Mouse (Mus musculus) right cerebral cortex, postnatal 36 days (tissue): ENCODE results near the gene Tmem247.

ENCODE experiments used
- DNase-seq, 2 experiments: peaks; one replicate each; pipeline ENCODE4 v3.0.0; 2022; ENCODE audit warnings: low spot score in 2 of 2, mixed read lengths in 1 of 2

Tmem247 gene

GRCm38 (mm10) chr17:86913003-86913607 is 4.0 kb upstream of the Tmem247 start:
- DNase-seq: peak in 1 of 2 experiments; percentile 22

GRCm38 (mm10) chr17:86915540-86915939 is 1.6 kb upstream of the Tmem247 start:
- DNase-seq: no peak

- no peak for DNase-seq
Measured at GRCm38 (mm10) chr17:86918786-86919185, 1.6 kb downstream of the Tmem247 start.

DNA sequence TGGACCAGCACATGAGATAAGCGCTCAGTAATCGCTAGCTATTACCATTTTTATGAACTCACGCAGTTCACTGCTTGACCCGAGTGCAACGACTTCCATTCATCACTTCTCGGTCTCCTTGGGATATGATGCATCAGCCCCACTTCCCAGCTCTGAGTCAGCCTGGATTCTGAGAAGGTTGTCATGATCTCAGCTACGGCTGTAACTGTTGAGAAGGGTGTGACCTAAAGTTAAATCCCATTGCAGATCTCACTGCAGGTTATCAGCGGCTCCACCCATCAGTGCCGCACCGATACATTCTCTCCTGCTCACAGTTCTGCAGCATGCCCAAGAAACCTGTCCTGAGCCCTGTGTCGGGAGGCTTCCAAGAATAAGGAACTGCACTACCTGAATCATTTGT is 2.6 kb downstream of the Tmem247 start:
- DNase-seq: no peak

GRCm38 (mm10) chr17:86924679-86925078 is 7.5 kb downstream of the Tmem247 start:
- no peak for DNase-seq

DNA sequence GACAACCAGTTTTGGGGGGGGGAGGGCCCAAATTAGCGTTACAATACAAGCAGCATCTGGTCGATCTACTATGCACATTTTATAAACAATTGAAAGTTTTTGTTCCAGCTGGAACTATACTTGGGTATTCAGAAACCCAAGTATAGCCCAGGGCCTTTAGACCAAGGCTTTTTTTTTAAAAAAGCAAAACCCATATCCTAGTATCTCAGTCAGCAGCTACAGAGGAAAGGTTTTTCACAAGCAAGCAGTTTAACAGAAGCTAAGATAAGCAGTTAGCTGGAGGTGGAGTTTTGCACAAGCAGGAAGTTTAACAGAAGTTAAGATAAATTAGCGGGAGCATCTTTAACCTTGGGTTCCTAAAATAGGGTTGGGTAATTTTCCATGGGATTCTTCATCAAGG is 9.7 kb downstream of the Tmem247 start:
- no peak for DNase-seq

DNA sequence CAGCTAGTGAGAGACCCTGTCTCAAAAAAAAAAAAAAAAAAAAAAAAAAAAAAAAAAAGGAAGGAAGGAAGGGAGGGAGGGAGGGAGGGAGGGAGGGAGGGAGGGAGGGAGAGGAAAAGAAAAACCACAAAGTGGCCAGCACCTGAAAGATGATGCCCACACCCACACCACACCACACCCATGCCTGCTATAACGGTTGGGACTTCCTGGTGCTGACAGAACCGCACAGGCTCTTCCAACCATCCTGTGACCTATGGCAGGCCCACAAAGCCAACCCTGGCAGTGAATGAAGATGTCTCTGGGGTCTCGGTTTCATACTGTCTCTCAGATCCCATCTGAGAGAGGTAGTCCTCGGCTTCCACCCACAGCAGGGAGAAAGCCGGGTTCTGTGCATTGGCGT is 12.2 kb downstream of the Tmem247 start:
- no peak for DNase-seq

DNA sequence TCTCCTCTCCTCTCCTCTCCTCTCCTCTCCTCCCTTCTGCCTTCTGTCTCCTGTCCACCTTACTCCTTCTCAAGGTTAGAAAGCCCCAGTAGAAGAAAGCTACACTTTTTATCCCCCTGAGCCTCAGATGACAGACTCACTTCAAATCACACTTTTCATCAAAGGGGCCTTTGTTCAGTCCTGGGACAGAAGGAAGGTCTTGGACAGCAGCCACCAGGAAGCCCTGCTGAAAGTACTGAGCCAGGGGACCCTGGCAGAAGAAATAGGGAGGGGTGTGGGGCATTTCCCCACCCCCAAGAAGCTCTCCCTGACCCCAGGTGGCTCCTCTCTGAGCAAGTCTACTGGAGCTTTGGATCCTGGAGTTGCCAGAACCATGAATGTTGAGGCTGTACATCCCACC is 12.8 kb downstream of the Tmem247 start:
- DNase-seq: no peak

- DNase-seq: no peak
Measured at GRCm38 (mm10) chr17:86932896-86933295, 15.7 kb downstream of the Tmem247 start.

- DNase-seq: no peak
Measured at GRCm38 (mm10) chr17:86937064-86937463, 19.9 kb downstream of the Tmem247 start.

DNA sequence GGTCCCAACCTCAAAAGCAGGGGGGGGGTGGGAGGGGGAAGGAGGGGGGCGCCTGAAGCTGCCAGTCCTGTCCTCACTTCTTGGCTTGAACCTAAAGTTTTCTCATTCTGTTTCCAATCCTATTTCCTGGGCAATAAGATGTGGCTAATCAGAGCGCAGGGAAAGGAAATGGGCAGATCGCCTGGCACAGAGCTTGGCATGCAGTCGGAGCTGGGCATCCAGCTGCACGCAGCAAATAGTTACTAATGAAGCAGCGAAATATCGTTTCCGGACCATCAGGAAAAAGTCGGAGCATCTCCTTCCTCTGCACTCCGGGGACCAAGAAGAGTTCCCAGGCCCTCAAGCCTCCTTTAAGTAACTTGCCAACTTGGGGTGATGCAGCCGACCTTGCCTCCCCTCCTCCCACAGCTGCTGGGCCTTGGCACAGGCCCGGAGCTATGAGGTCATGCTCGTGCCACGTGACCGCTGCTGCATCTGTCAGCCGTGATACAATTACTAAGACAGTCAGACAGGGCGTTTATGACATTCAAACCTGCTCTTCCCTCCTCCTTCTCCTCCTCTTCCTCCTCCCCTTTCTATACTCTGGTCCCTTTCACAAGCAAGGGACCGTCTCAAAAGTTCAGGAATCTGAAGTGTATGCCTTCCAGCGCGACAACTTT is 20.5 kb downstream of the Tmem247 start:
- peak; percentile 48 to 65 for DNase-seq

- DNase-seq: no peak
Measured at GRCm38 (mm10) chr17:86938683-86939082, 21.5 kb downstream of the Tmem247 start.

DNA sequence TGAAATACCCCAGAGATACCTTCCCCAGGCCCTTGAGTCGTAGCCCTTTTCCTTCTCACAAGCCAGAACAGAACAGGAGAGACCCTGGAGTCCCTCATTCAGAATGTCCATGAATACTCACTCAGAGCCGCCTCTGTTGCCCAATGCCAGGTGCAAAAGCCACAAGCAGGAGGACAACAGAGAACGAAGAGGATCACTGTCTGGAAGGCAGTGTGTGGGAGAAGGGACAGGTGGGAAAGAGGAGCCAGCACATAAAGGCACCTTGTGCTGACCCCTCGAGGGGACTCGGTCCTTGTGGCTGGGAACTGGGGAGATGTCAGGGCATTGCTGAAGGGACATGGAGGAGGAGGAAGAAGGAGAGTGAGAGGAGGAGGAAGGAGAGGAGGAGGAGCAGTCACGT is 25.0 kb downstream of the Tmem247 start:
- DNase-seq: no peak

DNA sequence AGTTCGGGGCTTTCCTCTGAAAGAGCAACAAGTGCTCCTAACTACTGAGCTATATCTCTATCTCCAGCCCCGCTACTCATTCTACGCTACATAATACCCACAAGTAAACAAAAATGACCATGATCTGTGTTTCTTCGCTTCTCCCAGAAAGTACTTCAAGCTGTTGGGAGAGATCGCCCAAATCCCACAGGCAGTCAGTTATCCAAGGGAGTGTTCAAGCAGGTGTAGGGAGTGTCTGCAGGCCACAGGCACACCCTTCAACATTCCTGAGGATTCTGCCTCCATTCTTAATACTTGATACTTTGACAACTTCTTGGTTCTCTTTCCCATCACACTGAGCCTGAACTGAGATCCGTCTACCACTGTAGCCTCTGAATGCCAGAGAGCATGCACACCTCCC is 26.0 kb downstream of the Tmem247 start:
- no peak for DNase-seq

GRCm38 (mm10) chr17:86946078-86946477 is 28.9 kb downstream of the Tmem247 start:
- no peak for DNase-seq

DNA sequence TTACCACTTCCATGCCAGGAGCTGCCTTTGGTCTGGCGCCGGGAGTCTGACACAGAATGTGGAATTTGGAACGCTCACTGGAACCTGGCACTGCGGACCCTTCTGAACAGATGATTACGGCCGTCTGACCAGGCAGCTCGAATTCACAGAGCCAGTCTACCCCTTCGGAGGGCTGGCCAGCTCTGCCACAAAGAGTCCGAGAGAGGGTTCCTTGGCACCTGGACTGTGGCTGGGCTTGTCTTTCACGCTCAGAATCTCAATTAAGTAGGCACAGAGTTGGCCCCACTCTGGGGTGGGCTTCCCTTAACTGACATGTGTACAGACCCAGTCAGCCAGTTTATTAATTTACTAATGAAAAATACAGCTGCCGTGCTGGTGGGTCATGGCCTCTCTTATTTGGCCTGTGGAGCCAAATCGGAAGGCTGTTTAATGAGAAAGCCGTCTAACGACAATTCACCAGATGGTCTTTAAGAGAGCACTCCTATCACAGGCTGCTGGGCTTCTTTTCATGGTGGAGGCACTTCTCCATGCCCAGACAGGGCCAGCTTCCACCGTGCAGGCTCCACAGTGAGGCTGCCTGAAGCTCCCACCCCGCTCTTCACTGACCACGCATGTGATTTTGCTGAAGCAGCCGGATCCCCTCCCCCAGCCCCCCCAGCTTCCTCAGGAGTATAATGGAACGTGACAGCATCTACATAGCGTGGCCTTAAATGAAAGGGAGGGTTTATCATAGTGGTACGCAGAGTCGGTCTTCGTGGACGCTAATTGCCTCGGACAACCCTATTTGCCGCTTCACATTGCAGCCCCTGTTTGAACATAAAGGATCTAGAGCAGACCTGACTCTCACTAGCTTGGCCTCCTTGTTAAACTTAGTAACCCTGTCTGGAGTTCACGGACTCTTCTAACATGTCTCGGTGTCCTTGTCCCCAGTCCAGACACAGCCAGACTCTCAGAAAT is 31.0 kb downstream of the Tmem247 start, which contains the start of gene Atp6v1e2:
Gene Atp6v1e2 (minus strand): TSS at position 58 of the 957 bp plus-strand sequence.
- no peak for DNase-seq

DNA sequence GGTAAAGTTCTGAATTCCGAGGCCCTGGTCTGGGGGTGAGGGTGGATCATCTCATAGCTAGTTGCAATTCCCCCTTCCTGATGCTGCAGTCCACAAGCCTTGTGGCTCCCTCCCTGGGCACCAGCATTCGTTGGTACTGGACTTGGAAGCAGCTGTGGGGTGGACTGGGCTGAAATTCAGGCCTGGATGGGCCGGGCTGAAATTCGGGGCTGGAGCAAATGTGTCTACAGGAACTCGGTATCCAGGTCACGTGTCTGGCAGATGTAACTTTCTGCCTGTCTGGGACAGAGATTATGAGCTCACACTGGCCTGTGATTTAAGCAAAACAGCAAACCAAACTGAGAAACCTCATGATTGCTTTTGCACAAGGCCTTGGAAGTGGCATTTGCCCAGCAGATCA is 31.7 kb downstream of the Tmem247 start:
- DNase-seq: no peak

DNA sequence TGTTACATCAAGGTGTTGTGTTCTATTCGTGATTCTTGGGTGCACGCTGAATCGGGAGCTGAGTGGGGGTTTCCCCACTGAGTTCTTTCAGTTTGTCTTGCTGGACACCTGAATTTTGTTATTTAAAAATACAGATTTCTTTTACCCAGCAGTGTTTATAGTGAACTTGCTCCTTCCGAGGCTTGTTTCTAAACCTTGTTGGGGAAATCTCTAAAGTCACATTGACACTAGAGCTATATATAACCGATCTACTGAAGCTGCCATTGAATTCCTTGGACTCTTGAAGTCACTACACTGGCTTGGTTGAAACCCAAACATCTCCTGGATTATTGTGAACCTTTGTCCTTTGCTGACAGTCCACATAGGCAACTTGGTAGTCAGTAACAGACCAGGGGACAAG is 40.1 kb downstream of the Tmem247 start:
- no peak for DNase-seq

- DNase-seq: no peak
Measured at GRCm38 (mm10) chr17:86957968-86958367, 40.8 kb downstream of the Tmem247 start.

- no peak for DNase-seq
Measured at GRCm38 (mm10) chr17:86961301-86961841, 44.2 kb downstream of the Tmem247 start.

DNA sequence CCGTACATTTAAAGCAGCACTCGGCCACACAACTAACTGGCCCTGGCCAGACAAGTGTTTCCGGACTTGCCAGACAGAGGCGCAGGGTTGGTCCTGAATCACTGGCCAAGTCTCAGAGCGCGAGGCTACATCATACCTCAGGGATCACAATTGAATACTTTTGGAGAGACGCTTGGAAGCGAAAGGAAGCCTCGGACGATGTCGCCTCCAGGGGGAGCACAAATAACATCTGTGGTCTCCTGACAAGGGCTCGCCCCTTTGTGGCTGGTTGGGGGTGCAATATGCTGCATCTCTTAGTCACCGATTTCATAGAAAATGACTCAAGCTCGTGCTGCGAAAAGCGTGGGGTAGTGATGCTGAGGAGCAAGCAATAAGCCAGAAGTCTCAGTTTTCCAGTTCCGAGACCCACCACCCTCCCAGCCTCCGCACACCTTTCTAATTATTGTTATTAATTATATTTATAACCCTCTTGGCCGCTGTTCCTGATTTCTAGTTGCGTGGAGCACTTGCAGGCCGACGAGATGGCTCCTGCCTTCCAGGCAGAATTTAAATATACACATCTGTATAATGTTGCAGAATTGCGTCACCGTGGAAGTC is 45.2 kb downstream of the Tmem247 start:
- DNase-seq: peak; percentile 76 to 81
